Mouse (Mus musculus) cerebellum, adult 2 months (tissue): ENCODE measurements around the gene Alg2.

ENCODE experiments used
- CTCF ChIP-seq: fragments of 200-500 bp; IDR thresholded peaks from 2 replicates; pipeline ENCODE4 v1.5.1; 2011; ENCODE audit warnings: low read depth, mild to moderate bottlenecking, control low read depth, low read length, moderate library complexity, borderline replicate concordance; ENCODE audit not compliant: insufficient read depth
- POLR2A ChIP-seq: fragments of 200-500 bp; IDR thresholded peaks from 2 replicates; pipeline ENCODE4 v1.6.1; 2011; ENCODE audit warnings: low read length, control low read depth, borderline replicate concordance; ENCODE audit not compliant: insufficient read depth

DNA sequence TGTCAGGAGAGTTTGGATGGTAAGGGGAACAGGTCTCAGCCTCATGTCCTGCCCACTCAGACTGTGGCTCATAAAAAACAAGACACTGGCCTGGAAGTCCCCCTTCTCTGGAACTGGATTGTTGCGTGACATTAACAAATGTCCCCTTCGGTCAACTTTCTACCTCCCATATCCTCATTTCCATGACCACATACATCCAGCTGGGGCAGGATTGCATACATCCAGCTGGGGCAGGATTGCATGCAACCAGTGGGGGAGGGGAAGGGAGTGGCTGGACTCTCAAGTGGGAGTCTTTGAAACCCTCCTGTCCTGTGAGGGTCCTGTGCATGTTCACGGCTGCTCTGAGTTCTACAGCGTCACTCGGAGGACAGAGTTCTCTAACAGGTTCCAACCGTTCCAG lies 17.1 kb upstream of the Alg2 start:
- TF ChIP-seq CTCF (no peak), POLR2A (no peak)
